Mouse (Mus musculus) heart, postnatal 10 days (tissue): Measurements from ENCODE around the gene Scn8a. TPM values are rescaled to one million over a fixed set of nuclear protein-coding genes. Genes with fewer than 3 reads are reported as not detected.

Source experiments
- DNase-seq, 2 experiments: peaks; one replicate each; pipeline ENCODE4 v3.0.0; 2021
- intact Hi-C: fragments of 180-260 bp; cut with DNase I; formaldehyde crosslinking; loops from one replicate; pipeline ENCODE4 v1.15.1; 2025
- total RNA-seq, 2 experiments: library from RNA; stranded (reverse); gene quantifications; 2 replicates each; pipeline ENCODE4 v1.2.3; 2021

The Scn8a gene
- total RNA-seq, 2 experiments from 2014 or later, result 0.35 to 0.72 TPM

- intact Hi-C loops, result no loop called here
- no peak for DNase-seq
Measured at GRCm38 (mm10) chr15:100871107-100872011, 1.7 kb downstream of the Scn8a start.

GRCm38 (mm10) chr15:100873155-100873554 is 3.5 kb downstream of the Scn8a start:
- DNase-seq, result peak; percentile 85 to 89
- intact Hi-C loops, result no loop called here

DNA sequence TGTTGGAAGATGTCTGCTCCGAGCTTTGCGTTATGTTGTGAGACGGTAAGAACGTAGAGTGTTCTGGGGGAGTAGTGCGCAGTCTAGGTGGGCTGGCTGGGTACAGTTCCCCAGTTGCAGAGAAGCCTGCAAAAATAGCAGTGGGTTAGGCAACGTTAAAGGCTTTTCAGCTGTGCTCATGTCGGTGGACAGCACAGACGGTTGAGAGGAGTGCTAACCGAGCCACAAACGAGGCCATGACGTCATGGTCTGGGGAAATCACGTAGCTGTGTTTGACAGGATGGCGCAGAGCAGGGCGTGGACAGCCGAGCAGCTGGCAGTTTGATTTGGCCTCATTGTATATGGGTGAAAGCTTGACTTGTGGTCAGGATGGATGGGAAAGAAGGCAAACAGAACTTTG is 9.4 kb downstream of the Scn8a start:
- DNase-seq, result no peak
- intact Hi-C loops, result no loop called here

- intact Hi-C loops, result no loop called here
- DNase-seq, result no peak
Measured at GRCm38 (mm10) chr15:100881385-100881784, 11.7 kb downstream of the Scn8a start.

DNA sequence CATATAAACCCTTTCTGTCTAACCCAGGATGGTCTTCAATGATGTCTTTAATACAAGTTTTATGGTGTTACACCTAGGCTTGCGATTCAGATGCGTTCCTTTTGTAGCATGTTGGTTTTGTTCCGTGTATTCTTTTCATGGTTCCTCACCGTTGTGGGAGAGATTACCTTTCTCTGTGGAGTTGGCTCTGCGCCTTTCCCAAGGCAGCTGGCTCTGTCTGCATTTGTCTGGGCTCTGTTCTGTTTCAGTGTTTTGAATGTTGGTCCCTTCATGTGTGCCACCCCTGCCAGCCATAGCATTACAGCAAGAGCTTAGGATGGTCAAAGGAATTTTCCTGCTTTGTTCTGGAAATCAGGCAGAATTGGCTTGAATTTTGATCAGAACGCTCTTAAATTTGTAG is 14.8 kb downstream of the Scn8a start:
- no peak for DNase-seq
- intact Hi-C loops, result no loop called here

DNA sequence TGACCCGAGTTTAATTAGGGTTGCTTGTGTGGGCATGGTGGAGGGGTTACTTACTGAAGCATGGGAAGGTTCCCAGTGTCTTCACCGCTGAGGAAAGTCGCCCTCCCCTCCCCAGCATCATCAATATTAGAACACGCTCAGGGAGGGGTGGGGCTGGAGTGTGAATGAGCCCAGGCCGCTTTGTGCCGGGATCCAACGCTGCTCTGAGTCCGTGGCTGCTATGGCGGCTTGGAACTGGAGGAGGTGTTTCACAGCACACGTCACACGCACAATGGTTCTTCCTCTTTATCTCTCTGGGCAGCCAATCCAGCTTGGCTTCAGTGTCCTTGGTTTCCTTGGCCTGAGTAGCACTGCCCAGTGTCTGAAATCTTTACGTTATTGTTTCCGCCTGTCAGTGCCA is 22.3 kb downstream of the Scn8a start:
- intact Hi-C loops, result no loop called here

DNA sequence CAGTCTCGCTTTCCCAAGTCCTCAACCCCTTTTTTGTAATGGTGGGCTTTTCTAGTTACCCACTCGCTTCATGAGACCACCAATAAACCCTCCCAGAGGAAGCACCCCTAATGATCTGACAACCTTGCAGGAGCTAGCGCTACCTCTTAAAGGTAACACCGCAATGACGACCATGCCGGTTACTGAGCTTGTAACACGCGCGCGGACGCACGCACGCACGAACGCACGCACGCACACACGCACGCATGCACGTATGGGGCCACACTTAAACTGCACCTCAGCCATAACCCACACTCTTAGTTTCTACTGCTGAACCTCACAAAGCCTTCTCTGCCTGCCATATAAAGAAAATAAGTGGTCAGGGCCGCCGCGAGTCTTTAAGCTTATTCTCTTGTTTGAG is 26.8 kb downstream of the Scn8a start:
- no peak for DNase-seq
- intact Hi-C loops, result no loop called here

More for the DNA sequence above, 22.3 kb downstream of the Scn8a start:
- DNase-seq, result no peak

DNA sequence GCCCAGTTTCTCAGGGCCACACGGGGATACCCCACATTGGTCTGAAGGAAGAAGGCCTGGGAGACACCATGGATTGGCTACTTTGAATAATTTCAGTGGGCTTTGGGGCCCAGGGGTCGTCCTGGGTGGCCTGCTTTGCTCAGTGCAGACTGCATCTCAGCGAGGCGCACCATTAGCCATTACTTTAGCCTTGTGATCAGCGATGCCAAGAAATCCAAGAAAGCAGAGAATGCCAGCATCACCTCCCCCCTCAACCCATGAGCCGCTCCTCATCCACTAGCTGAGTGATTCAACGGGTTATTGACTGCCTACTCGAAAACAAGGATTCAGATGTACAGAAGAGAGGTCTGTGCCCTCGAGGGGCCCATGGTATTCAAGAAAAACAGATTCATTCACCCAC is 34.2 kb downstream of the Scn8a start:
- no peak for DNase-seq

GRCm38 (mm10) chr15:100905006-100905405 is 35.3 kb downstream of the Scn8a start:
- DNase-seq, result no peak
- intact Hi-C loops, result no loop called here

More for the DNA sequence above, 34.2 kb downstream of the Scn8a start:
- intact Hi-C loops, result no loop called here

DNA sequence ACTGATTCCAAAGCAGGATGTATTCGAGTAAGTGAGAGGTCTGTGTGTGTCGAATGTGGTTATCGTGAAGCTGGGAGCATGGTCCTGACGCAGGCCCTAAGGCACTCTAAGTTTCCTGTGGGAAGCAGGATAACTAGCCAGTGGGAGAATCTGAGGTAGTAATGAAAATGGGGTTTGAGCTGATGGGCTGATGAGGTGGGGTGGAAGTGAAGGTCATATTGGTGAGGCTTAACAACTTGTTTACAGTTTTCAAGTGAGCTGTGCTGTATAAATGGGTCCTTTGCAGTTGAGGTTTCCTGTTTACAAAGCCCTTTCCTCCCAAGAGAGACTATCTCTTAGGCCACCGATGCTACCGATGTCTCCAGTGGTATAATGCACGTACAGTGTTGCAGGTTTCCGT is 36.1 kb downstream of the Scn8a start:
- no peak for DNase-seq
- intact Hi-C loops, result no loop called here

GRCm38 (mm10) chr15:100908817-100909216 is 39.2 kb downstream of the Scn8a start:
- no peak for DNase-seq

GRCm38 (mm10) chr15:100909734-100910163 is 40.1 kb downstream of the Scn8a start:
- no peak for DNase-seq
- intact Hi-C loops, result no loop called here

More at GRCm38 (mm10) chr15:100908817-100909216, 39.2 kb downstream of the Scn8a start:
- intact Hi-C loops, result no loop called here

GRCm38 (mm10) chr15:100910381-100910841 is 40.8 kb downstream of the Scn8a start:
- intact Hi-C loops, result no loop called here
- DNase-seq, result no peak

DNA sequence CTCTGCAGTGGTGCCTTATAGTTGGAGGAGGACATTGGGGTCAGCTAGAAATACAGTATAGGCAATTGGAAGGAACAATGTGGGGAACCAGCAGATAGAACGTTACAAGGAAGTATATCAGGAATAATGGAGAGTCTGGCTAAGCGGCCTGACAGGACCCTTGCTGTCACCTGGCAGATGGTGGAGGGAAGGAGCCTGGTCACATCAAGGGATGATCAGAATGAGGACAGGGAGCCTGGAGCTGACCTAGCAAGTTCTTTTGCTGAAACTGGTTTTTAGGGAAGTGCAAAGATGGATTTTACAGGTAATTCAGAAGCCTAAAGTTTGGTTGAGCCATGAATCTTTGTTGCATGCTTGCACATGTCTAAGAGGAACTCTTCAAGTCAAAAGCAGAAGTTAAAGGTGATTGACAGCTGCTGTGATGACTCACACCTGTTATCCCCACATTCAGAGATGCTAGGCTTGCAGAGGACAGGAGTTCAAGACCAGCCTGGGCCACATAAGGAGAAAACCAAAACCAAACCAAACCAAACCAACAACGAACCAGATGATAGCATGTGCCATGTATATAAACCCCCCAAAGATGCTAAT is 43.1 kb downstream of the Scn8a start:
- intact Hi-C loops, result no loop called here
- no peak for DNase-seq

- no peak for DNase-seq
- intact Hi-C loops, result no loop called here
Measured at GRCm38 (mm10) chr15:100914734-100915242, 45.1 kb downstream of the Scn8a start.

DNA sequence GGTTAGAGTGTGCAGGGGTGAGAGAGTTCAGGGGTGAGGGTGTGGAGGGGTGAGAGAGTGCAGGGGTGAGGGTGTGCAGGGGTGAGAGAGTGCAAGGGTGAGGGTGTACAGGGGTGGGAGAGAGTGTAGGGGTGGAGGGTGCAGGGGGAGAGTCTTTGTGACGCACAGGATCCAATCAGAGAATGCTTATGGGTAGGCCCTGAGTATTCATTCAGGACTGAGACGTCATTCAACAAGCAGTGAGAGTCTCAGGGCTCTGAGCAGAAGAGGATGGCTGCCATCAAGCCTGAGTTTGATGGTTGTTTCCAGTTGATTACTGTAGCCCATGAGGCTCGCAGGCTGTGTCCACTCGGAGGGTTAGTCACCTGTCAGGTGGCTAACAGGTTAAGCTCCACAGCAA is 48.4 kb downstream of the Scn8a start:
- DNase-seq, result no peak
- intact Hi-C loops, result no loop called here

- DNase-seq, result no peak
- intact Hi-C loops, result no loop called here
Measured at GRCm38 (mm10) chr15:100922210-100922609, 52.6 kb downstream of the Scn8a start.

- intact Hi-C loops, result no loop called here
- peak; percentile 57 to 62 for DNase-seq
Measured at GRCm38 (mm10) chr15:100923476-100923875, 53.8 kb downstream of the Scn8a start.

DNA sequence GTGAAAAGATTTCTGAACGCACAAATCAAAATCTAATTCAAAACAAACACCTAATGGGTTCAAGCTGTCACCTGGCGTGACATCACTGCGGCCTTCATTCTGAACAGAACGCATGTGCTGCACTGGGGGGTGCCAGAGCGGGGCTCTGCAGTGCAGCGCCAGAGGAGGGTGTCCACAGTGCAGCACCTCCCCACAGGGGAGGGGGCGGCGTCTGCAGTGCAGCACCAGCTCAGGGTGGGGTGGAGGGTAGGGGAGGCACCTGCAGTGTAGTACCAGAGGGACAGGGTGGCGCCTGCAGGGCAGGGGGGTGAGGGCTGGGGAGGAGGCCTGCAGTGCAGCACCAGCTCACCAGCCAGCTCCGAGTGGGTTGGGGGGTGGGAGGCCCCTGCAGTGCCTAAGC is 55.3 kb downstream of the Scn8a start:
- DNase-seq, result no peak
- intact Hi-C loops, result no loop called here

GRCm38 (mm10) chr15:100930477-100930876 is 60.8 kb downstream of the Scn8a start:
- no peak for DNase-seq
- intact Hi-C loops, result no loop called here

DNA sequence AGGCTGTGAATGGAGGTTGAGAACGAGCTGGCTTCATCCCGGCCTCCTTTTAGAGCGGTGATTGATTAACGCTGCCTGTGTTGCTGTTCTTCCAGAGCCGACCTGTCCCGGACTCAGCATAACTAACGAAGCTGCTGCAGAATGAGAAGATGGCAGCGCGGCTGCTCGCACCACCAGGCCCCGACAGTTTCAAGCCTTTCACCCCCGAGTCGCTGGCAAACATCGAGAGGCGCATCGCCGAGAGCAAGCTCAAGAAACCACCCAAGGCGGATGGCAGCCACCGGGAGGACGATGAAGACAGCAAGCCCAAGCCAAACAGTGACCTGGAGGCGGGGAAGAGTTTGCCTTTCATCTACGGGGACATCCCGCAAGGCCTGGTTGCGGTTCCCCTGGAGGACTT is 66.5 kb downstream of the Scn8a start:
- DNase-seq, result no peak
- intact Hi-C loops, result no loop called here

DNA sequence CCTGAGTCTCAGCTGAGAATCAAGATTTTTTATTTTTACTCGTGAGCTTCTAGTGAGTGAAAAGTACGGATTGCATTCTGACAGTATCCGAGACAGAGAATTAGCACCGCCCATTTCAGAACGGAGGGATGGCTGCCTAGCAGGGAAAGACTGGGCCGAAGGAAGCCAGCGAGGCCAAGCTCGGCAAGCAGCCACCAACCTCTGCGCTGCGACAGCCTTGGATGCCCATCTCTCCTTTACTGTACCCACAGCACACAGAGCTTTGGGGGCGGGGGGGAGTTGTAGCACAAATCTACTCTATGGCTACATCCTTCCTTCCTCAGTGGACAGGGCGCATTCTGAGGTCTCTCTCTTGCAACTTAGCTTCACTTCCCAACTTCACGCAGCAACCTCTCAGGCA is 78.7 kb downstream of the Scn8a start:
- no peak for DNase-seq
- intact Hi-C loops, result no loop called here
